Mouse (Mus musculus) ES-Bruce4 (cell line): ENCODE results near the gene Rsph1.

Experiments
- CTCF ChIP-seq: IDR thresholded peaks from one replicate; pipeline ENCODE4 v1.8.1; 2011; ENCODE audit warnings: low read depth, low read length
- EP300 ChIP-seq: IDR thresholded peaks from 2 replicates; pipeline ENCODE4 v1.6.1; 2011; ENCODE audit warnings: low read depth, low read length; ENCODE audit not compliant: insufficient read depth
- POLR2A ChIP-seq: IDR thresholded peaks from one replicate; pipeline ENCODE4 v1.8.1; 2011; ENCODE audit warnings: low read length; ENCODE audit not compliant: insufficient read depth

DNA sequence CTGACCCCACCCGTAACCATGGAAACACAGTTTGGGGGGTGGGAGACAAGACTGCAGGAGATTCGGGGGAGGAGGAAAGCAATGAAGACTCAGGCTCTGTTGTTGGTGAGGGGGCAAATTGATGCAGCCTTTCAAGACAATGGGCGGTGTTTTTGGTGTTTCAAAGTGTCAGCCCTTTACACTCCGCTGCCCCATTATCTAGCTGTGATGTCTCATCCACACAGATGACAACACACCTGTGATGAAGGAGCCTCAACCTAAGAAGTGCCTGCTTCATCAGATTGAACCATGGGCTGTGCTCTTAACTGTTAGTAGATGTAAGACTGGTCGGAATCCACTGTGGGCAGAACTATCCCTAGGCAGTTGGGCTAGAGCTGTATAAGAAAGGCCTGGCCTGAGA is 13.4 kb downstream of the Rsph1 start:
- no peak for TF ChIP-seq CTCF
- no peak for TF ChIP-seq POLR2A
- TF ChIP-seq EP300: no peak
